ENCODE assay signal across 18 mouse cellular contexts in the genomic region with DNA sequence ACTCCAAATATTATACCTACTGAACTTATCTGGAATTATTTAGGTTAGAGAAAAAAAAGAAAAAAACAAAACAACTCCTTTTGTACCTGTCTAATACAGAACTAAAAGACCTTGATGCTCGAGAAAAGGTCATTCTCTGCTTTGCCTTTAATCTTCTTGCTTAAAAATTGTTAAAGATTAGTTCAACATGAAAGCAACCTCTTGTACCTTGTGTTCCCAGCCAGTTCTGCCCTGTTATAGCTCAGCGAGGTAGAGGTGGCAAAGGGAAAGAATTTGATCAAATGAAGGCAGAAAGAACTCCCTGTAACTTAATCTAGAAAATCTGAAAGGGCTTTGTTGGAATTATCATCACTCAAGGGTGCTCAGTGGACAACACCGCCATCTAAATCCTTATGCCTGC. TPM values are rescaled to one million over a fixed set of nuclear protein-coding genes. Genes with fewer than 3 reads are reported as not detected.
DNase-seq lines count a peak whose midpoint lies in the region; ATAC-seq and TF ChIP-seq lines count a peak whose summit lies in the region.
"Not testable (repeated sequence)": the region's sequence is repeated elsewhere in the genome, so short reads cannot be mapped to it uniquely, and the experiment has no call there.
"Had no signal": no experiment of that assay in that cellular context is flagged by ENCODE, and none has a peak within 500 bp of the region (broad histone marks: within the 10 kb centered on the region; RNA-seq: fewer than 3 reads in every experiment).

No protein-coding gene starts in this region.

- not testable (repeated sequence) for H3K27me3 ChIP-seq in embryonic facial prominence, embryonic 14.5 days (replicated peaks; ENCODE audit: control insufficient read depth, insufficient read depth, low read length); kidney, adult 2 months (replicated peaks; ENCODE audit: control insufficient read depth, insufficient read depth, low read length); kidney, embryonic 15.5 days; kidney, postnatal 0 days (ENCODE audit: insufficient read depth, low read length); stomach, embryonic 16.5 days (ENCODE audit: control insufficient read depth, insufficient read depth, low read length)

- whole genome bisulfite sequencing in embryonic facial prominence, embryonic 14.5 days, result 72% methylated on average over 3 of the region's 3 CpGs
- 42% methylated on average over 3 of the region's 3 CpGs for WGBS in kidney, adult 2 months
- 70% methylated on average over 3 of the region's 3 CpGs for WGBS in kidney, embryonic 15.5 days
- 49% methylated on average over 3 of the region's 3 CpGs for WGBS in kidney, postnatal 0 days
- WGBS in stomach, embryonic 16.5 days, result 73% methylated on average over 3 of the region's 3 CpGs

- not testable (repeated sequence) for DNase-seq in embryonic facial prominence, embryonic 14.5 days (ENCODE audit: low spot score); kidney, postnatal 0 days (ENCODE audit: low spot score)
- DNase-seq in kidney, adult 2 months, result peak; percentile 67

- not testable (repeated sequence) for H3K27ac ChIP-seq in embryonic facial prominence, embryonic 14.5 days (replicated peaks; ENCODE audit: low read depth, low read length); stomach, embryonic 16.5 days (ENCODE audit: low read length)
- peak overlapping the region; percentile 95 for H3K27ac ChIP-seq in kidney, adult 2 months (ENCODE audit: insufficient read depth, low read depth, low read length)
- H3K27ac ChIP-seq in kidney, embryonic 15.5 days, result peak overlapping the region; percentile 22; the same call in 1 of the 2 replicates
- peak overlapping the region; percentile 67 for H3K27ac ChIP-seq in kidney, postnatal 0 days

- ATAC-seq in embryonic facial prominence, embryonic 14.5 days (ENCODE audit: low read depth), result peak; percentile 30; the same call in 1 of the 2 replicates
- peak; percentile 33 for ATAC-seq in kidney, embryonic 15.5 days (replicated peaks; ENCODE audit: low FRiP score)
- ATAC-seq in kidney, postnatal 0 days (replicated peaks; ENCODE audit: low FRiP score, low read depth), result peak; percentile 84
- ATAC-seq in stomach, embryonic 16.5 days (ENCODE audit: insufficient read depth, low FRiP score), result 0 out of 2 replicates have a peak, but pooled peaks have one; percentile 3

- not testable (repeated sequence) for TF ChIP-seq CTCF in kidney, adult 2 months (conservative IDR thresholded peaks at IDR 0.05; ENCODE audit: insufficient read depth, insufficient read length, low read depth, low read length); kidney, postnatal 0 days (IDR thresholded peaks at IDR 0.05; ENCODE audit: low read depth)

- H3K4me1 ChIP-seq in embryonic facial prominence, embryonic 14.5 days (ENCODE audit: control insufficient read depth, insufficient read depth, low read length); kidney, embryonic 15.5 days; kidney, postnatal 0 days (replicated peaks; ENCODE audit: insufficient read depth, low read length); stomach, embryonic 16.5 days (ENCODE audit: control insufficient read depth, insufficient read depth, low read length): not testable (repeated sequence)
- H3K4me1 ChIP-seq in kidney, adult 2 months (ENCODE audit: control insufficient read depth, insufficient read depth, low read length), result peaks cover 14% of the 10 kb centered on the region; the same call in 1 of the 2 replicates

- not testable (repeated sequence) for H3K36me3 ChIP-seq in embryonic facial prominence, embryonic 14.5 days (ENCODE audit: control insufficient read depth, insufficient read depth, low read length); kidney, adult 2 months (ENCODE audit: control insufficient read depth, insufficient read depth, low read length); kidney, embryonic 15.5 days; kidney, postnatal 0 days (ENCODE audit: insufficient read depth, low read length); stomach, embryonic 16.5 days (ENCODE audit: control insufficient read depth, insufficient read depth, low read length)

- H3K9ac ChIP-seq in embryonic facial prominence, embryonic 14.5 days (ENCODE audit: low read depth, low read length); kidney, embryonic 15.5 days; kidney, postnatal 0 days (ENCODE audit: low read depth, low read length); stomach, embryonic 16.5 days (ENCODE audit: low read length): not testable (repeated sequence)

- not testable (repeated sequence) for H3K9me3 ChIP-seq in embryonic facial prominence, embryonic 14.5 days (ENCODE audit: control insufficient read depth, low read length); kidney, embryonic 15.5 days (replicated peaks); kidney, postnatal 0 days (replicated peaks; ENCODE audit: low read length); stomach, embryonic 16.5 days (replicated peaks; ENCODE audit: control insufficient read depth, low read length)

- not testable (repeated sequence) for H3K4me2 ChIP-seq in embryonic facial prominence, embryonic 14.5 days (ENCODE audit: low read depth, low read length); kidney, embryonic 15.5 days; kidney, postnatal 0 days (ENCODE audit: low read length); stomach, embryonic 16.5 days (ENCODE audit: low read depth, low read length)

- H3K4me3 ChIP-seq in embryonic facial prominence, embryonic 14.5 days (ENCODE audit: low read depth, low read length); kidney, adult 2 months (ENCODE audit: insufficient read depth, low read depth, low read length); kidney, embryonic 15.5 days (replicated peaks); kidney, postnatal 0 days (replicated peaks; ENCODE audit: low read depth, low read length); stomach, embryonic 16.5 days (replicated peaks; ENCODE audit: low read length): not testable (repeated sequence)

- not testable (repeated sequence) for TF ChIP-seq POLR2A in kidney, adult 2 months (IDR thresholded peaks at IDR 0.05; ENCODE audit: low read depth, low read length)

RNA-seq across cellular contexts. Expression of gene Gm47985, which starts 3.8 kb away (rescaled TPM):
- 0.18 and 0.48 TPM in 2 replicates for polyA plus RNA-seq in embryonic facial prominence, embryonic 14.5 days (2014; fragmentation: Nextera tagmentation; extraction: Ambion mirVana)
- polyA plus RNA-seq in kidney, adult 2 months (2012; rRNA removed), result not detected in 2 replicates
- polyA plus RNA-seq in kidney, embryonic 15.5 days (2015; fragmentation: Nextera tagmentation; extraction: Ambion mirVana), result 0.22 and 0.31 TPM in 2 replicates
- 0.46 and 0.56 TPM in 2 replicates for polyA plus RNA-seq in kidney, postnatal 0 days (2015; fragmentation: Nextera tagmentation; extraction: Ambion mirVana)
- polyA plus RNA-seq in stomach, embryonic 16.5 days (2015; fragmentation: Nextera tagmentation; extraction: Ambion mirVana), result 0.08 and 0.15 TPM in 2 replicates
- polyA plus RNA-seq: adrenal gland, adult 2 months; brain, embryonic 14.5 days; cerebellum, adult 2 months; cortical plate, adult 2 months; embryonic facial prominence, embryonic 15.5 days; erythroblast, embryonic 14.5 days; forebrain, embryonic 14.5 days; forebrain, embryonic 16.5 days had no signal

RNA-seq across cellular contexts. Expression of gene Gm8947, which starts 6.0 kb away (rescaled TPM):
- polyA plus RNA-seq in embryonic facial prominence, embryonic 14.5 days (2014; fragmentation: Nextera tagmentation; extraction: Ambion mirVana), result 0.12 TPM in 1 of 2 replicates, not detected in the other
- 0.31 and 0.54 TPM in 2 replicates for polyA plus RNA-seq in kidney, adult 2 months (2012; rRNA removed)
- 0.26 and 0.46 TPM in 2 replicates for polyA plus RNA-seq in kidney, embryonic 15.5 days (2015; fragmentation: Nextera tagmentation; extraction: Ambion mirVana)
- polyA plus RNA-seq in kidney, postnatal 0 days (2015; fragmentation: Nextera tagmentation; extraction: Ambion mirVana), result 0.61 and 0.80 TPM in 2 replicates
- polyA plus RNA-seq in stomach, embryonic 16.5 days (2015; fragmentation: Nextera tagmentation; extraction: Ambion mirVana), result 0.10 and 0.15 TPM in 2 replicates
- polyA plus RNA-seq: adrenal gland, adult 2 months; brain, embryonic 14.5 days; cerebellum, adult 2 months; cortical plate, adult 2 months; embryonic facial prominence, embryonic 10.5 days; erythroblast, embryonic 14.5 days; forebrain, embryonic 12.5 days; forebrain, embryonic 14.5 days; forebrain, embryonic 16.5 days had no signal

RNA-seq across cellular contexts. Expression of gene Gm47995, which starts 12.1 kb away (rescaled TPM):
- polyA plus RNA-seq in embryonic facial prominence, embryonic 14.5 days (2014; fragmentation: Nextera tagmentation; extraction: Ambion mirVana), result 0.25 TPM in 1 of 2 replicates, not detected in the other
- polyA plus RNA-seq in kidney, adult 2 months (2012; rRNA removed), result not detected in 2 replicates
- polyA plus RNA-seq in kidney, embryonic 15.5 days (2015; fragmentation: Nextera tagmentation; extraction: Ambion mirVana), result 0.25 and 0.51 TPM in 2 replicates
- polyA plus RNA-seq in kidney, postnatal 0 days (2015; fragmentation: Nextera tagmentation; extraction: Ambion mirVana), result 0.29 and 0.32 TPM in 2 replicates
- not detected in 2 replicates for polyA plus RNA-seq in stomach, embryonic 16.5 days (2015; fragmentation: Nextera tagmentation; extraction: Ambion mirVana)
- polyA plus RNA-seq: adrenal gland, adult 2 months; brain, embryonic 14.5 days; cerebellum, adult 2 months; cortical plate, adult 2 months; embryonic facial prominence, embryonic 10.5 days; embryonic facial prominence, embryonic 12.5 days; embryonic facial prominence, embryonic 15.5 days; erythroblast, embryonic 14.5 days; forebrain, embryonic 10.5 days; forebrain, embryonic 12.5 days; forebrain, embryonic 14.5 days; forebrain, embryonic 16.5 days had no signal

RNA-seq across cellular contexts. Expression of gene 3110040M04Rik, which starts 17.7 kb away (rescaled TPM):
- not detected in 2 replicates for polyA plus RNA-seq in embryonic facial prominence, embryonic 14.5 days (2014; fragmentation: Nextera tagmentation; extraction: Ambion mirVana)
- 0.13 and 0.19 TPM in 2 replicates for polyA plus RNA-seq in kidney, adult 2 months (2012; rRNA removed)
- polyA plus RNA-seq in kidney, embryonic 15.5 days (2015; fragmentation: Nextera tagmentation; extraction: Ambion mirVana), result 0.42 and 0.55 TPM in 2 replicates
- polyA plus RNA-seq in kidney, postnatal 0 days (2015; fragmentation: Nextera tagmentation; extraction: Ambion mirVana), result 0.92 and 1.1 TPM in 2 replicates
- 0.14 TPM in 1 of 2 replicates, not detected in the other for polyA plus RNA-seq in stomach, embryonic 16.5 days (2015; fragmentation: Nextera tagmentation; extraction: Ambion mirVana)
- polyA plus RNA-seq: adrenal gland, adult 2 months; brain, embryonic 14.5 days; C2C12; cerebellum, adult 2 months; cortical plate, adult 2 months; embryonic facial prominence, embryonic 10.5 days; embryonic facial prominence, embryonic 12.5 days; embryonic facial prominence, embryonic 15.5 days; forebrain, embryonic 10.5 days; forebrain, embryonic 12.5 days; forebrain, embryonic 14.5 days; forebrain, embryonic 16.5 days had no signal

RNA-seq across cellular contexts. Expression of gene Gm47996, which starts 23.7 kb away (rescaled TPM):
- polyA plus RNA-seq in embryonic facial prominence, embryonic 14.5 days (2014; fragmentation: Nextera tagmentation; extraction: Ambion mirVana), result not detected in 2 replicates
- polyA plus RNA-seq in kidney, adult 2 months (2012; rRNA removed), result not detected in 2 replicates
- 0.19 and 0.71 TPM in 2 replicates for polyA plus RNA-seq in kidney, embryonic 15.5 days (2015; fragmentation: Nextera tagmentation; extraction: Ambion mirVana)
- polyA plus RNA-seq in kidney, postnatal 0 days (2015; fragmentation: Nextera tagmentation; extraction: Ambion mirVana), result 0.28 and 0.41 TPM in 2 replicates
- not detected in 2 replicates for polyA plus RNA-seq in stomach, embryonic 16.5 days (2015; fragmentation: Nextera tagmentation; extraction: Ambion mirVana)
- polyA plus RNA-seq: adrenal gland, adult 2 months; C2C12; cerebellum, adult 2 months; cortical plate, adult 2 months; embryonic facial prominence, embryonic 10.5 days; embryonic facial prominence, embryonic 12.5 days; embryonic facial prominence, embryonic 15.5 days; erythroblast, embryonic 14.5 days; forebrain, embryonic 10.5 days; forebrain, embryonic 12.5 days; forebrain, embryonic 14.5 days; forebrain, embryonic 16.5 days had no signal

Comparison
In these comparisons a context has a peak if more than half of its experiments do, and no peak if none do; other contexts are left out.
1. ATAC-seq: peak in every context shown above with its lines; median percentile 84 in kidney, postnatal 0 days; 33 in kidney, embryonic 15.5 days; 30 in embryonic facial prominence, embryonic 14.5 days; 3 in stomach, embryonic 16.5 days.